Mouse (Mus musculus) G1E-ER4 (cell line): ENCODE results near the gene Dab2ip. TPM values are rescaled to one million over a fixed set of nuclear protein-coding genes. Genes with fewer than 3 reads are reported as not detected.

Experiments
- GATA1 ChIP-seq: IDR thresholded peaks from one replicate; pipeline ENCODE4 v1.8.0; 2012; ENCODE audit warnings: low read length, inconsistent platforms
- polyA plus RNA-seq: library from polyadenylated mRNA; stranded (reverse); fragments of >175 nt; gene quantifications from 2 replicates; pipeline ENCODE4 v1.2.3, GENCODE M21; 2012

Gene Dab2ip
- polyA plus RNA-seq, 1 experiment: 5.4 TPM

DNA sequence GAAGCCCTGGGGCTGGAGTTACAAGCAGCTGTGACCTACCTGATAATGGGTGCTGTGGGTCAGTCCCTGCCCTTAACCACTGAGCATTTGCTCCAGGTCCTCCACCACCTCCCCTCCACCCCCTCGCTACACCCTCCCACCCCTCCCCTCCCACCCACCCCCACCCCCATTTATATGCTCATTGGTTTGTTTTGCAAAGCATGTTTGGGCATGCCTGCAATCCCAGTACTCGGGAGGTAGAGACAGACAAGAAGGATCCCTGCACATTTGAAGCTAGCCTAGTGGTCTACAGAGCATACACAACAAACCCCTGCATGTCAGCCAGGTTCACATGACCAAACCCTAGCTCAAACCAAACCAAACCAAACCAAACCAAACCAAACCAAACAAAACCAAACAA is 178.0 kb downstream of the Dab2ip start:
- no peak for TF ChIP-seq GATA1

DNA sequence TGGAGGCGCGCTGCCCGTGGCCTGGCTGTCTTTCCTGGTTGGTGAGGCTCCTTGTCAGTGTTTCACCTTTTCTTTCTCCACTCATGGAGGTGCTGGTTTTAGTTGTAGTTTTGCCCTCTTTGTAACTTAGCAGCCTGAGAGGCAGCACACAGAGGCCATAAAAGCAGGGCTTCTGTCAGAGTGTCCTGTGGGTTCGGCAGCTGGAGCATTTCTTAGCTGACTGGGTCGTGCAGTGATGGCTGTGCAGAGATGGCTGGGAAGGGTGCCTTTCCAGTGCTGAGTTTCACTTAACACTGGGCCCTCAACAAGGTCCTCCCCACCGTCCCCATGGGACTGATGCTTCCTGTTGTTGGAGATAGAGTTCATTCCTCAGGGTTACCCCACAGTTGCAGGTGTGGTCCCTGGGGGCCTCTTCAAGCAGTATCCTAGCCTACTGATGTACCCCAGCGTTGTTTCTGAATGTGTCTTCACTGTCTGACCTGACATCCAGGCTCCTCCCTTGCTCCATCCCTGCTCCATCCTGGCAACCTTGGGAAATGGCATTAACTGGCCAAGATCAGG is 179.5 kb downstream of the Dab2ip start:
- TF ChIP-seq GATA1: no peak

DNA sequence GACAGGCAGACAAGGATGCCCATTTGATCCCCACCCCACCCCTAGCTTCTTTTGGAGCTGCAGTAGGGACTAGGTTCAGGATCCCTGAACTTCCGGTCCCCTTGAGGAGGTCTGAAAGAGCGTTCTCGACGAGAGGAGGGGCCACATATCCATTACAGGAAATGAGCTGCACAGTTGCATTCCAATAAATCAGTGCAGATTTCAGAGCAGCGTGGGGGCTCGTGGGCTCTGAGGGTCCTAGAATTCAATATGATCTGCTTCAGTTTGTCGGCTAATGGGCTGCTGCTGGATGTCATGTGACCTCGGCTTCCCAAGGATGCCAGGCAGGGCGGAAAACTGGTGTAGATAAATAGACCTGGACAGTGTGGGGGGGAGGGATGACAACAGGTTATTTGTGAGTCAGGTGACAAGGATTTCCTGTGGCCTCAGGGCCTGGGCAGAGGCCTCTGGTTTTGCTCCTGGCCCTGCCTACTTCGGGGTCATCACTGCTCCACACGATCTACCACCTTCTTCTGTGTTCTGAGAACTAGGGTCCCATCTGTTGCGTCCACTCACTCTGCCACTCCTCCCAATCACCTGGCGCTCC is 181.7 kb downstream of the Dab2ip start:
- TF ChIP-seq GATA1: no peak

DNA sequence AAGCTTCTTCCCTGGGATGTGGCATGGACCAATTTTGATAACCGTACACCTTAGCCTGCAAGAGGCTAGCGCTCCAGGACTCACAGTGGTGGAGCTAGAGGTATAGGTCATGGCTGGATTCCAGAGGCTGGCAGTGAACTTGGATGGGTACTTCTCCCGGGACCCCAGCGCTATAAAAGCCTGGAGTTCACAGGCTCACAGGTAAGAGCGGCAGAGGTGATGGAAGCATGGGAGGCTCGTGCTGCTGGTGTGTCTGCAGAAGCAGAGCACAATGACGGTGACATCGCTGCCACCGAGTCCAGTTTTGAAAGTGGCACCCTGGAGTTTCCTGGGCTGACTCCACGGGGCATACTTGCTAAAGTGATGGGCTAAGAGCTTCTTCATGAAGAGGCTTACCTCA is 187.8 kb downstream of the Dab2ip start:
- no peak for TF ChIP-seq GATA1

DNA sequence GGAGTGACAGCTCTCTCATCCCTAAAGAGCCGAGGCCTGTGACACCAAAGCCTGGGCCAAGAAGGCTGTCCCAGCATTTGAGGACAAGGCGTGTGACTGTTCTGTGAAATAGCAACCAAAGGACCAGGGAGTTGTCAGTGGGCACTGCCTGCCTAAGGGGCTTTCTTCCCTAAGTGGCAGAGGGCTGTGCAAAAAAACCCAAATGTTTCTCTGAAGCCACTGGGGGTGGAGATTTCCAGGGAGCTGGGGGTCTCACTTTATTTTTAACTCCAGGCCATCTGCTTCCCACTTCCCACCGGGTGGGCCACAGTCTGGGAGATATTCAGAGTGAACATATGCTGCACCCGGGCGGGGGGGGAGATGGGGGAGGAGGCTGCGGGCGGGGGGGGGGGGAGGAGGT is 188.6 kb downstream of the Dab2ip start:
- no peak for TF ChIP-seq GATA1

DNA sequence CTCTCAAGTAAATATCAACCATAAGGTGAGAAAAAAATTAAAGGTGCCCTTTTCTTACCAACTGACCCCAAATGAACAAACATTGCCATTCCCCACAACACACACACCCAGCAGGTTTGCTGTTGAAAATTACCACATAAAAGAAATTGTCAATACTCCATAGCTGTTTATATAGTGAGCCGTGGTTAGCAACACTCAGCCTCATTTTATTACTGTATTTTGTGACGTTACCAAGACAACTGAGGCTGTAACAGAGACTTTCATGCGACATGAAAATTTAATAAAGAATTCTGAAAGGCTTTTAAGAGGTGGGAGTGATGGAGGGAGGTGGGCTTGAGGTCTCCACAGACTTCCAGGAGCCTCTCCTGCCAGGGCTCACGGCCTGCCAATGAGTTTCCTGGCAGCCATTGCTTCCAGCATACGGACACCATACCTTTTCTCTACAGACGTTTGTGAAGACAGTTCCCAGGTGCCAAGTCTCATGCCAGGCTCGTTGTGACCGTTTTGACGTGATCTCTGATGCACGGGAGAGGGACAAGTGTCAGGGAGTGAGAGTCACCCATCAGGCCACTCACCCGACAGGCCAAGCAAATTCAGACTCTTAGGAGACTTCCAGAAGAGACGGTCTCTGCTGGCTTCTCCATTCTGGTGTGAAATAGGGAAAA is 189.4 kb downstream of the Dab2ip start:
- TF ChIP-seq GATA1: no peak

DNA sequence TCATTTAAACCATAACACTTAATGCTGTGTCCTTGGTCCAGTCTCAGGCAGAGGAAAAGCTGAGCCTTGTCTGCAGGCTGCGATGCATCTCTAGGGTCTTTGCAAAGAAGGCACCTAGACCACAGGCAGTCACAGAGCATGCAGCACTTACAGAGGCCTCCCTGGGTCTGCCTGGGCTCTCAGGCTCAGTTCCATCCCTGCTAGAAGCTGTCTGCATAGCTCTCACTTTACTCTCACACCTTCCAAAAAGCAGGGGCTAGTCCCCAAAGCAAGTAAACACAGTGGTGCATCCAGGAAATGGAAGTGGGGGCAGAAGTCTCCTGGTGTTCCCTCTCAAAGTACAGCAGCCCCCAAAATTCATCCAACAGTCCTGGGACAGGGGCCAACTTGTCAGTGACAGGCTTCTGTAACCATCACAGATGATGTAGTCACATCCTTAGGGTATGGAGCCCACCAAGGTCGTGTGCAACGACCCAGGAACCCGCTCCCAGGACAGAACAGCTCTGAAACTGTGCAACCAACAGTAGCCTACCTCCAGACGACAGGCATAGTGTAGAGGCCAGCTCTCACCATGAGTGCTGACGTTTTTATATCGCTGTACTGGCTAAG is 192.6 kb downstream of the Dab2ip start:
- TF ChIP-seq GATA1: no peak

DNA sequence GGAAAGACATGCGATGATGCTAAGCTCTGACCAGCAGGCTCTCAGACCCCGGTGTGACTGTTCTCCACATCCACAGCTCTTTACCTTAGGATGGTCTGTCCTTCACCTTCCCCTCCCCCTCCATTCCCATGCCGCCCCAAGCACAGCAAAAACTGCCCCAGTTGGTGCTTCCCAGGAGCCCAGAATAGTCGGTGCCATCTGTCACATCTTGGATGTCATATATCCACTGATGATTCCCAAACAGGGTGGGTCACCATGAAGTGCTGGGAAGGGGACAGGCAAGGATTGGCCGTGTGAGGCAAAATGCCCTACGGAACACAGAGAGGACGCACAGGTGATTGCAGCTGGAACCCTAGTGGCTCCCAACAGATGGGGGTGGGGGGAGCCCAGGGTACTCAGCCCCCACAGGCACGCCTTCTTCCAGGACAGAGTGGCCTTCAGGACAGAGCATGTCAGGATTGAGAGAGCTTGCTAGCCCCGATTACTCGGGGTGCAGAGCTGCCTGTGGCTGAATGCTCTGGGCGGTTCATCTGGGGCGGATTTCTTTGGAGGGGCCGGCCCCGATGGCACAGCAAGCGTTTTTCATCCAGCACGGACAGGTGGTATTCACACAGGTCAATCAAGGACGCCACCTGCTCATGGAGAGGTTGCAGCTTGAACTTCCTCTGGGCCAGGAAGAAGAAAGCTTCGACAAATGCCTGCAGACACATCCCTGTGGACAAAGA is 193.9 kb downstream of the Dab2ip start:
- TF ChIP-seq GATA1: no peak

DNA sequence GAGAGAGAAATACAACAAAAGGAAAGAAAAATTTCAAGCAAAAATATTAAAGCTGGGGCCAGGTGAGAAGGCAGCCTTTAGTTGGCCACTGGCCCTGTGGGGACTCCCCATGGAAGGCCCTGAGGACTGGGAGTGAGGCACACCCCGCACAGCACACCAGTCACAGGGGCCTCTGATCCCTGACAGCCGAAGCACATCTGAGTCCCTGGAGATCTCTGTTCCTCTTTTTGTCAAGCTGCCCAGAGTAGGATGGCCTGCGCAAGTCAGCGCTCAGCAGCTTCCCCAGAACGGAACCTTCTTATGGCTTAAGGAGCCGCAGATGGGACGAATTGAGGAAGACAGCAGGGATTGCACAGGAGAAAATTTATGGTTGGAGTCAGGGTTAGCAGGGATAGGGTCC is 198.4 kb downstream of the Dab2ip start:
- no peak for TF ChIP-seq GATA1

DNA sequence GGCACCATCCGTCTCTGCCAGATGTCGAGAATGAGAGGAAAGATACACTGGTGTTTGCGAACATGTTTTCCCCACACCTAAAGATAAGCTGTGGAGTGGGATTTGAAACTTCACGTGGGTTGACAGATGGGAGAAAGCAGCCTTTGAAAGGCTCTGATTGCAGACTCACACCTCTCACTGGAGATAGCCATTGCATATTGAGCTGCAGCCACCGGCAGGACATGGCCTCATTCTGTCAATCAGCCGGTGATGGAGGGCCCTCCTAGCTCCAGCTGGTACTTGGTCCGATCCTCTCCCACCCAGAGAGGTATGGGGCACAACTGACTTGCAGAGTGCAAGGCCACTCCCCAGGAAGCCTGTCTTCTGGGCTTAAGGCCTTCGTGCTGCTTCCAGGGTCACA is 202.3 kb downstream of the Dab2ip start:
- TF ChIP-seq GATA1: no peak

DNA sequence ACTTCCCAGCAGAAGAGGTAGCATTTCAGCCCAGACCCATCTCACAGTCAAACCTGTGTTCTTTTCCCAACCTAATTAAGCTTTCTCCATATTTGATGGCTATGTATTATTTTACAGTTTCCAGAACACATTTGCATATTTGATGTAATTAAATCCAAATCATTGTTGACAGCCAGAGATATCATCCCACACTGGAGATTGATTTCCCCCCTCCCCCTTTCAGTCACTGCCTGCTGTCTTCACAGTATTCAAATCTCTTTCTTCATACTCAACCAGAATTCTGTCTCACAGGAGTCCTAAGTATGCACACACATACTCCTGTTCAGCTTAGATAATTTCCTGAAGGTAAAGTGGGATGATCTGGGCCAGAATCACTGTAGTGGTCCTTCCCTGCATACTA is 202.8 kb downstream of the Dab2ip start:
- no peak for TF ChIP-seq GATA1

DNA sequence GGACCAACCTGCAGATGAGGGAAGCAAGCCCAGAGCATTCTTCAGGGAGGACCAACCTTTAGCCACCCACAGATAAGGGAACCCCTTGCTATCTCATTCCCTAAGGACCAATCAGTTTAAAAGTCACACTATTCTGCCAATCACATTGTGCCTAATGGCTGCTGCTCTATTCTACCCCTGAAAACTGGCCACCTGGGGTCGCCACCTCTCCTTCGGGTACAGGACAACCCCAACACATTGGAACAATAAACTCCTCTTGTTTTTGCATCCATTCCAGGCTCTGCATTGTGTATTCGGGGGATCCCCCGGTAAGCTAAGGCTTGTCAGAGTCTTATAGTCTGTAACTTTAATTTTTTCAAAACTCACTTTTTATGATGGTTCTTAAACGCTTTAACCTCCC is 203.4 kb downstream of the Dab2ip start:
- no peak for TF ChIP-seq GATA1

DNA sequence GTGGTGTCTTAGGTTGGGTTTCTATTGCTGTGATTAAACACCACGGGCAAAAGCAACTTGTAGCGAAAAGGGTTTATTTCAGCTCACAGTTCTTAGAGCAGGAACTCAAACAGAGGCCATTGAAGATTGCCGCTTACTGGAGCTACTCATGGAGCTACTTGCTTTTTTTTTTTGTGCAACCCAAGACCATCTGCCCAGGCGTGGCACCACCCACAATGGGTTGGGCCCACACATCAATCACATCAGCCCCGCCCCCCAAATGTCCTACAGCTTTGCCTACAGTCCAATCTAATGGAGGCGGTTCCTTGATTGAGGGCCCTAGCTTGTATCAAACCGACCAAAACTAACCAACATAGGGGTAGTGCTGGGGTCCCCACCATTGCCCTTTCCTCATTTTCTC is 205.8 kb downstream of the Dab2ip start:
- no peak for TF ChIP-seq GATA1

DNA sequence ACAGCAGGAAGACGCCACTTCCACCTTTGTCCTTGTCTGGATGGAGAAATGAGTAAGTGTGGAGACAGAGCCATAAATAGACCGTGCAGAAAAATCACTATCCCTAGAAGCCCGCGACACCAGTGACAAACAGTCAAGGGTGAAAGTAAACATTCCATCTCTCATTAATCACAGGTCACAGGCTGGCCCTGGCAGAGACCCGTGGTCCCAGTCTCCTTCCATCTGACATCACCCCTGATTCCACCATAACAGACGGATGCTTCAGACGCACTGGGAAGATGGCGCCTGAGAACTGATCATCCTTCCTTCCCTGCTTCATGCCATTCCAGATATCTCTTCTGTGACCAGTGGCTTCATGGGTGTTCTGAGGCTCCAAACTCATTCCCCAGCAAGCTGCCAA is 206.3 kb downstream of the Dab2ip start:
- TF ChIP-seq GATA1: no peak

DNA sequence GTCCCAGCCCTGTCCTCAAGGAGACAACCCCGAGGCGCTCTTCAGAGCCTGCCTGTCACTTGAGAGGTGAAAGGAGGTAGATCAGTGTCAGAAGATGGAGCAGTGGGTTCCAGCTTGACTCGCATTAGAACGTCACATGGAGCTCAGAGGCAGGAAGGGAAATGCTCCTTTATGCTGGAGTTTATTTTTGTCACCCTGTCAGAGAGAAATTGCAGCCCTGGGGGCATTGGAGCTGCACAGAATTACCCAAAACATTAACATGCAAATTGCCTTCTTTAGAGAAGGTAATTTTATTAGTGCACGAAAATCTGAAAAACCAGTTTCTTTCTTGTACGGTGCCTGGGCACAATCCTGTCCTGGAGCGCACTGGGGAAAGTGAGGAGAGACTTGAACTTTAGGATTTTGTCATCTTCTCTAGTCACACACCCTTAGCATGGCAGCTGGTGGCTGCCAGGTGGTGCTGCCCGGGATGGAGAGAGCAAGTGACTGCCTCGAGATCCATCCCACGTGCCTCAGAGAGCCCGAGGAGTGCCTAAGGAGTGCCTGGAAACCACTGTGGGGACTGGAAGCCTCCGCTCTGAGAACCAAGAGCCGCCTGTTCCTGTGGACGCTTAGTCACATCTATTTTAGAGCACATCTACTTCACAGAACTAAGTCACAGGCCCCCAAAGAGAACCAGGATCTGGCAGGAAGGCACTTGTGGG is 209.9 kb downstream of the Dab2ip start:
- TF ChIP-seq GATA1: no peak
